ENCODE assay signal across 9 mouse cellular contexts in the genomic region with DNA sequence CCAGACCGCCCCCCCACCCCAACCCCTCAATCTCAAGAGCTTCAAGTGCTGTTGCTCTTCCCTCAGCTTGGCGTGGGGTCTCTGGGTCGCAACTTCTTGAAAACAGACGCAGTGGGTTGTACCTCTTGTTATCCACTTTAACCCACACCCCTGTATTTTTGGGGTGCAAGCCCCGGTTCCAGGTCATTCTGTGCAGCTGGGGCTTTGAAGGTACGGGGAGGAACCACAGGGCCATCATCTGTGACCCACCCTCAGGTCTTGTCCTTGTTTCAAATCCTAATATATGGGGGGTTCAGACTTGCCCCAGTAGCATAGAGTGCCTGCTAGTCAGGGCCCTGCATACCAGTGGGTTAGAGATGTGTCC. TPM values are rescaled to one million over a fixed set of nuclear protein-coding genes. Genes with fewer than 3 reads are reported as not detected.
DNase-seq lines count a peak whose midpoint lies in the region; ATAC-seq lines count a peak whose summit lies in the region.
"Had no signal": no experiment of that assay in that cellular context is flagged by ENCODE, and none has a peak within 500 bp of the region (broad histone marks: within the 10 kb centered on the region; RNA-seq: fewer than 3 reads in every experiment).

No protein-coding gene starts in this region.

- peaks cover 80% of the 10 kb centered on the region for H3K4me1 ChIP-seq in heart, embryonic 12.5 days (replicated peaks)
- peaks cover 73% of the 10 kb centered on the region for H3K4me1 ChIP-seq in embryonic facial prominence, embryonic 12.5 days
- peaks cover 83% of the 10 kb centered on the region for H3K4me1 ChIP-seq in hindbrain, embryonic 14.5 days (replicated peaks; ENCODE audit: control insufficient read depth, insufficient read depth, low read length)
- peaks cover 83% of the 10 kb centered on the region for H3K4me1 ChIP-seq in midbrain, embryonic 12.5 days

- intact Hi-C loops in heart, postnatal 36 days (cut with DNase I): no loop called here

- WGBS in heart, embryonic 12.5 days: 17% methylated on average over 6 of the region's 6 CpGs
- WGBS in embryonic facial prominence, embryonic 12.5 days: 18% methylated on average over 6 of the region's 6 CpGs
- 11% methylated on average over 5 of the region's 6 CpGs for WGBS in hindbrain, embryonic 14.5 days
- 16% methylated on average over 6 of the region's 6 CpGs for WGBS in midbrain, embryonic 12.5 days

- no peaks in the 10 kb centered on the region for H3K27me3 ChIP-seq in heart, embryonic 12.5 days (replicated peaks)
- H3K27me3 ChIP-seq in embryonic facial prominence, embryonic 12.5 days: no peaks in the 10 kb centered on the region
- H3K27me3 ChIP-seq in hindbrain, embryonic 14.5 days (ENCODE audit: control insufficient read depth, insufficient read depth, low read length): no peaks in the 10 kb centered on the region
- H3K27me3 ChIP-seq in midbrain, embryonic 12.5 days: no peaks in the 10 kb centered on the region

- peak overlapping the region; percentile 64 for H3K9ac ChIP-seq in heart, embryonic 12.5 days
- H3K9ac ChIP-seq in embryonic facial prominence, embryonic 12.5 days: peak overlapping the region; percentile 46; the same call in 1 of the 2 replicates
- H3K9ac ChIP-seq in hindbrain, embryonic 14.5 days: peak overlapping the region; percentile 64
- H3K9ac ChIP-seq in midbrain, embryonic 12.5 days (replicated peaks): peak overlapping the region; percentile 50

- no peak for ATAC-seq in heart, embryonic 12.5 days (ENCODE audit: insufficient number of reproducible peaks, low FRiP score)
- no peak for ATAC-seq in embryonic facial prominence, embryonic 12.5 days (ENCODE audit: insufficient number of reproducible peaks, insufficient read depth, low FRiP score, low TSS enrichment)
- ATAC-seq in hindbrain, embryonic 14.5 days (ENCODE audit: low FRiP score): no peak
- no peak for ATAC-seq in midbrain, embryonic 12.5 days (ENCODE audit: low FRiP score, low read depth)

- H3K36me3 ChIP-seq in heart, embryonic 12.5 days: no peaks in the 10 kb centered on the region
- H3K36me3 ChIP-seq in embryonic facial prominence, embryonic 12.5 days: no peaks in the 10 kb centered on the region
- H3K36me3 ChIP-seq in hindbrain, embryonic 14.5 days (replicated peaks; ENCODE audit: control insufficient read depth, insufficient read depth): no peaks in the 10 kb centered on the region
- no peaks in the 10 kb centered on the region for H3K36me3 ChIP-seq in midbrain, embryonic 12.5 days

- no peaks in the 10 kb centered on the region for H3K9me3 ChIP-seq in heart, embryonic 12.5 days (replicated peaks)
- H3K9me3 ChIP-seq in embryonic facial prominence, embryonic 12.5 days: no peaks in the 10 kb centered on the region
- no peaks in the 10 kb centered on the region for H3K9me3 ChIP-seq in hindbrain, embryonic 14.5 days (ENCODE audit: control insufficient read depth, low read length)
- no peaks in the 10 kb centered on the region for H3K9me3 ChIP-seq in midbrain, embryonic 12.5 days

- no peak overlapping the region for H3K27ac ChIP-seq in heart, embryonic 12.5 days (ENCODE audit: poor library complexity, severe bottlenecking)
- peak overlapping the region; percentile 18 for H3K27ac ChIP-seq in embryonic facial prominence, embryonic 12.5 days
- peak overlapping the region; percentile 74 for H3K27ac ChIP-seq in hindbrain, embryonic 14.5 days
- peak overlapping the region; percentile 70 for H3K27ac ChIP-seq in midbrain, embryonic 12.5 days (replicated peaks)

- no peak for DNase-seq in heart, postnatal 36 days
- DNase-seq in hindbrain, embryonic 14.5 days (ENCODE audit: low spot score): no peak
- no peak for DNase-seq in urinary bladder, postnatal 36 days (ENCODE audit: low spot score in 2 of 2)
- DNase-seq in adipocyte (ENCODE audit: low spot score): no peak
- DNase-seq in left cerebral cortex, adult 11 months (ENCODE audit: low spot score): no peak
- DNase-seq: right cerebral cortex, postnatal 25 days had no signal

- H3K4me3 ChIP-seq in heart, embryonic 12.5 days: peak overlapping the region; percentile 46
- peak overlapping the region; percentile 38 for H3K4me3 ChIP-seq in embryonic facial prominence, embryonic 12.5 days
- peak overlapping the region; percentile 39 for H3K4me3 ChIP-seq in hindbrain, embryonic 14.5 days (replicated peaks; ENCODE audit: low read length)
- H3K4me3 ChIP-seq in midbrain, embryonic 12.5 days: peak overlapping the region; percentile 43

- peak overlapping the region; percentile 75 for H3K4me2 ChIP-seq in heart, embryonic 12.5 days
- H3K4me2 ChIP-seq in embryonic facial prominence, embryonic 12.5 days (replicated peaks): peak overlapping the region; percentile 61
- H3K4me2 ChIP-seq in hindbrain, embryonic 14.5 days (replicated peaks): peak overlapping the region; percentile 62
- H3K4me2 ChIP-seq in midbrain, embryonic 12.5 days (replicated peaks): peak overlapping the region; percentile 66

RNA-seq across cellular contexts. Expression of a gene that starts 7.4 kb away (rescaled TPM):
- 4.2 and 6.0 TPM in 2 replicates for polyA plus RNA-seq in heart, embryonic 12.5 days (2016; fragmentation: Nextera tagmentation; extraction: Ambion mirVana)
- total RNA-seq in heart, postnatal 36 days (2021): 1 to 10 TPM; 6.3 to 7.4 TPM
- polyA plus RNA-seq in embryonic facial prominence, embryonic 12.5 days (2016; fragmentation: Nextera tagmentation; extraction: Ambion mirVana): 12.6 and 14.9 TPM in 2 replicates
- 25.6 and 26.6 TPM in 2 replicates for polyA plus RNA-seq in hindbrain, embryonic 14.5 days (2014; fragmentation: Nextera tagmentation; extraction: Ambion mirVana)
- polyA plus RNA-seq in midbrain, embryonic 12.5 days (2016; fragmentation: Nextera tagmentation; extraction: Ambion mirVana): 23.9 and 30.2 TPM in 2 replicates

RNA-seq across cellular contexts. Expression of a gene that starts 8.9 kb away (rescaled TPM):
- 126 and 129 TPM in 2 replicates for polyA plus RNA-seq in heart, embryonic 12.5 days (2016; fragmentation: Nextera tagmentation; extraction: Ambion mirVana)
- total RNA-seq in heart, postnatal 36 days (2021): 1,000 to 10,000 TPM; 1,292 to 1,425 TPM
- 66.8 and 70.4 TPM in 2 replicates for polyA plus RNA-seq in embryonic facial prominence, embryonic 12.5 days (2016; fragmentation: Nextera tagmentation; extraction: Ambion mirVana)
- 49.9 and 56.1 TPM in 2 replicates for polyA plus RNA-seq in hindbrain, embryonic 14.5 days (2014; fragmentation: Nextera tagmentation; extraction: Ambion mirVana)
- polyA plus RNA-seq in midbrain, embryonic 12.5 days (2016; fragmentation: Nextera tagmentation; extraction: Ambion mirVana): 50.7 and 57.9 TPM in 2 replicates

RNA-seq across cellular contexts. Expression of a gene that starts 23.7 kb away (rescaled TPM):
- polyA plus RNA-seq in heart, embryonic 12.5 days (2016; fragmentation: Nextera tagmentation; extraction: Ambion mirVana): 25.8 and 26.1 TPM in 2 replicates
- 1 to 10 TPM; 5.0 to 6.1 TPM for total RNA-seq in heart, postnatal 36 days (2021)
- 67.2 and 70.3 TPM in 2 replicates for polyA plus RNA-seq in embryonic facial prominence, embryonic 12.5 days (2016; fragmentation: Nextera tagmentation; extraction: Ambion mirVana)
- 17.9 and 20.9 TPM in 2 replicates for polyA plus RNA-seq in hindbrain, embryonic 14.5 days (2014; fragmentation: Nextera tagmentation; extraction: Ambion mirVana)
- polyA plus RNA-seq in midbrain, embryonic 12.5 days (2016; fragmentation: Nextera tagmentation; extraction: Ambion mirVana): 45.3 and 49.2 TPM in 2 replicates

RNA-seq across cellular contexts. Expression of a gene that starts 28.6 kb away (rescaled TPM):
- polyA plus RNA-seq in heart, embryonic 12.5 days (2016; fragmentation: Nextera tagmentation; extraction: Ambion mirVana): 51.0 and 54.1 TPM in 2 replicates
- total RNA-seq in heart, postnatal 36 days (2021): 10 to 100 TPM; 23.1 to 23.4 TPM
- polyA plus RNA-seq in embryonic facial prominence, embryonic 12.5 days (2016; fragmentation: Nextera tagmentation; extraction: Ambion mirVana): 95.1 and 99.1 TPM in 2 replicates
- 38.0 and 38.4 TPM in 2 replicates for polyA plus RNA-seq in hindbrain, embryonic 14.5 days (2014; fragmentation: Nextera tagmentation; extraction: Ambion mirVana)
- polyA plus RNA-seq in midbrain, embryonic 12.5 days (2016; fragmentation: Nextera tagmentation; extraction: Ambion mirVana): 89.4 and 96.5 TPM in 2 replicates

RNA-seq across cellular contexts. Expression of a gene that starts 29.8 kb away (rescaled TPM):
- polyA plus RNA-seq in heart, embryonic 12.5 days (2016; fragmentation: Nextera tagmentation; extraction: Ambion mirVana): 0.15 and 0.19 TPM in 2 replicates
- total RNA-seq in heart, postnatal 36 days (2021): not detected
- polyA plus RNA-seq in embryonic facial prominence, embryonic 12.5 days (2016; fragmentation: Nextera tagmentation; extraction: Ambion mirVana): 0.51 and 0.83 TPM in 2 replicates
- 2.4 and 4.1 TPM in 2 replicates for polyA plus RNA-seq in hindbrain, embryonic 14.5 days (2014; fragmentation: Nextera tagmentation; extraction: Ambion mirVana)
- 0.33 and 0.89 TPM in 2 replicates for polyA plus RNA-seq in midbrain, embryonic 12.5 days (2016; fragmentation: Nextera tagmentation; extraction: Ambion mirVana)
